Mouse (Mus musculus) C2C12 (cell line): ENCODE measurements around the gene Mrgpra4. TPM values are rescaled to one million over a fixed set of nuclear protein-coding genes. Genes with fewer than 3 reads are reported as not detected.

Experiments
- H3K27me3 ChIP-seq: one replicate; pipeline ENCODE4 v1.6.1; 2011; ENCODE audit not compliant: control insufficient read depth, insufficient read depth, insufficient read length
- H3K36me3 ChIP-seq: one replicate; pipeline ENCODE4 v1.6.1; 2011; ENCODE audit not compliant: control insufficient read depth, insufficient read depth
- H3K4me3 ChIP-seq: one replicate; pipeline ENCODE4 v1.5.1; 2011; ENCODE audit warnings: mild to moderate bottlenecking, control low read depth; ENCODE audit not compliant: poor library complexity, insufficient read depth, severe bottlenecking
- H3K79me2 ChIP-seq: one replicate; pipeline ENCODE4 v1.6.1; 2011; ENCODE audit not compliant: control insufficient read depth, insufficient read depth
- H3K79me3 ChIP-seq: one replicate; pipeline ENCODE4 v1.6.1; 2011; ENCODE audit warnings: low read depth, control low read depth
- H3ac ChIP-seq: one replicate; pipeline ENCODE3; 2011; ENCODE audit warnings: low read depth; ENCODE audit not compliant: control insufficient read depth, insufficient read length
- CEBPB ChIP-seq: IDR thresholded peaks from one replicate; pipeline ENCODE4 v1.6.1; 2011; ENCODE audit warnings: low read depth, mild to moderate bottlenecking, control low read depth, moderate library complexity
- CTCF ChIP-seq: IDR thresholded peaks from one replicate; pipeline ENCODE4 v1.5.1; 2011; ENCODE audit not compliant: control insufficient read depth, insufficient read depth, insufficient read length
- FOSL1 ChIP-seq: IDR thresholded peaks from one replicate; pipeline ENCODE4 v1.8.0; 2011; ENCODE audit warnings: mild to moderate bottlenecking, low read length; ENCODE audit not compliant: poor library complexity, insufficient read depth, severe bottlenecking
- MAX ChIP-seq: IDR thresholded peaks from one replicate; pipeline ENCODE4 v1.6.1; 2011; ENCODE audit warnings: mild to moderate bottlenecking, control low read depth
- MYOD1 ChIP-seq: IDR thresholded peaks from one replicate; pipeline ENCODE4 v1.6.1; 2011; ENCODE audit warnings: low read depth; ENCODE audit not compliant: control insufficient read depth, insufficient read length
- MYOG ChIP-seq: IDR thresholded peaks from one replicate; pipeline ENCODE4 v1.6.1; 2011; ENCODE audit not compliant: control insufficient read depth, insufficient read length; ENCODE audit errors: extremely low read depth
- USF1 ChIP-seq: IDR thresholded peaks from one replicate; pipeline ENCODE4 v1.6.1; 2011; ENCODE audit warnings: low read depth, mild to moderate bottlenecking, control low read depth, moderate library complexity
- long read RNA-seq, 2 experiments: library from polyadenylated mRNA; unstranded; transcript quantifications; one replicate each; pipeline ENCODE4 v2.0.0; 2019 to 2020
- polyA plus RNA-seq: library from polyadenylated mRNA; unstranded; fragments of >200 nt; fragmentation: generic; extraction: Trizol; gene quantifications from one replicate; pipeline ENCODE4 v1.2.1, GENCODE M21; 2012; ENCODE audit warnings: missing spikeins

Gene Mrgpra4
- not detected for polyA plus RNA-seq
- long read RNA-seq, experiment 1: 0 reads
- long read RNA-seq, experiment 2: 0 reads

- Histone ChIP-seq H3ac (no peak within 1 kb of the TSS), H3K79me2 (no peaks in the 10 kb centered on the region), H3K27me3 (no peaks in the 10 kb centered on the region), H3K79me3 (no peaks in the 10 kb centered on the region), H3K4me3 (no peak within 1 kb of the TSS), H3K36me3 (no peaks in the 10 kb centered on the region)
- TF ChIP-seq FOSL1: no peak
- no peak for TF ChIP-seq MAX
- TF ChIP-seq CTCF: no peak
- no peak for TF ChIP-seq USF1
- no peak for TF ChIP-seq MYOG
Measured at GRCm38 (mm10) chr7:47981995-47982394, at the start of gene Mrgpra4. Gene Mrgpra4 (minus strand): TSS chr7:47982095.

GRCm38 (mm10) chr7:48027497-48027896 lies 45.6 kb upstream of the Mrgpra4 start, which contains the start of gene Mrgprx1:
Gene Mrgprx1 (minus strand): TSS chr7:48027597.
- Histone ChIP-seq H3K4me3 (no peak within 1 kb of the TSS), H3K79me3 (no peaks in the 10 kb centered on the region), H3K79me2 (no peaks in the 10 kb centered on the region), H3K27me3 (no peaks in the 10 kb centered on the region), H3K36me3 (no peaks in the 10 kb centered on the region), H3ac (no peak within 1 kb of the TSS)
- no peak for TF ChIP-seq FOSL1
- no peak for TF ChIP-seq USF1
- no peak for TF ChIP-seq MAX

GRCm38 (mm10) chr7:48017874-48018273 lies 36.0 kb upstream of the Mrgpra4 start:
- H3ac ChIP-seq: no peak overlapping the region
- no peaks in the 10 kb centered on the region for H3K79me2 ChIP-seq
- H3K27me3 ChIP-seq: no peaks in the 10 kb centered on the region
- no peaks in the 10 kb centered on the region for H3K36me3 ChIP-seq
- TF ChIP-seq CEBPB (no peak), MAX (no peak), MYOD1 (no peak), CTCF (no peak), MYOG (no peak), USF1 (no peak), FOSL1 (no peak)
- H3K79me3 ChIP-seq: no peaks in the 10 kb centered on the region
- H3K4me3 ChIP-seq: no peak overlapping the region

- no peaks in the 10 kb centered on the region for H3K79me2 ChIP-seq
- H3K79me3 ChIP-seq: no peaks in the 10 kb centered on the region
- no peaks in the 10 kb centered on the region for H3K36me3 ChIP-seq
- no peak overlapping the region for H3ac ChIP-seq
- TF ChIP-seq FOSL1 (no peak), USF1 (no peak), MYOD1 (no peak), MYOG (no peak), MAX (no peak), CEBPB (no peak), CTCF (no peak)
- no peaks in the 10 kb centered on the region for H3K27me3 ChIP-seq
- H3K4me3 ChIP-seq: no peak overlapping the region
Measured at GRCm38 (mm10) chr7:47995689-47996088, 13.8 kb upstream of the Mrgpra4 start.

GRCm38 (mm10) chr7:47986752-47987151 lies 4.9 kb upstream of the Mrgpra4 start:
- TF ChIP-seq FOSL1 (no peak), CTCF (no peak), MAX (no peak), MYOD1 (no peak), USF1 (no peak), CEBPB (no peak), MYOG (no peak)
- Histone ChIP-seq H3K36me3 (no peaks in the 10 kb centered on the region), H3K4me3 (no peak overlapping the region), H3K27me3 (no peaks in the 10 kb centered on the region), H3K79me2 (no peaks in the 10 kb centered on the region), H3K79me3 (no peaks in the 10 kb centered on the region), H3ac (no peak overlapping the region)

Other genes with a start within 250 kb of the Mrgpra4 start
- gene Mrgprx1, start 45.5 kb upstream of the Mrgpra4 start, polyA plus RNA-seq: not detected
- not detected for gene Mrgprb5, start 186.9 kb upstream of the Mrgpra4 start, polyA plus RNA-seq
- not detected for gene Mrgprb4, start 217.2 kb upstream of the Mrgpra4 start, polyA plus RNA-seq